Mouse (Mus musculus) liver, embryonic 14.5 days (tissue): ENCODE measurements around the gene Spata46.

Experiments
- CTCF ChIP-seq: IDR thresholded peaks from 2 replicates; pipeline ENCODE4 v1.5.1; 2016; ENCODE audit warnings: antibody characterized with exemption, low read depth, control low read depth
- EP300 ChIP-seq: IDR thresholded peaks from 2 replicates; pipeline ENCODE4 v1.6.1; 2016; ENCODE audit warnings: antibody characterized with exemption, low read depth

- no peak for TF ChIP-seq CTCF
- TF ChIP-seq EP300 = no peak
These were observed 23.3 kb downstream of the Spata46 start for GRCm38 (mm10) chr1:170331926-170332325.
